ENCODE assay signal across 40 mouse cellular contexts in the genomic region with DNA sequence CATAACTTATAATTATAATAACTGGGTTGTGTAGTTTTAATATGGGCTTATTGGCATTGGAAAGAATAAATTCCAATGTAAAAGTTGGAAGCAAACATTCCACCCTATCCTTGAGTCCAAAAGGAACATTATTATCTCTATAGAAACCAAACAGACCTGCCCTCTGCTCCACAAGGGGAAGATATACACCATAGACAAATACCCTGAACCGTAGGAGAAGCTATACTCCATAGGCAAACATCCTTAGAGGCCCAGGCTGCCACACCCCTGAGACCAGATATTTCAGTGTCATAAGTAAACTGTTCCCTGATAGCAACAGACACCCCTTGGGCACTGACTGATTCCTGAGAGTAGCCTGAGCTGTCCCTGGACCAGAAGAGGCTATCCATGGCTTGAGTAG. TPM values are rescaled to one million over a fixed set of nuclear protein-coding genes. Genes with fewer than 3 reads are reported as not detected.
"Had no signal": no experiment of that assay in that cellular context is flagged by ENCODE, and none has a peak within 500 bp of the region (broad histone marks: within the 10 kb centered on the region; RNA-seq: fewer than 3 reads in every experiment).

No protein-coding gene starts in this region.

- H3K36me3 ChIP-seq: heart, embryonic 12.5 days; heart, embryonic 13.5 days; heart, embryonic 15.5 days; hindbrain, embryonic 10.5 days; hindbrain, embryonic 12.5 days; hindbrain, embryonic 13.5 days; hindbrain, embryonic 15.5 days; intestine, embryonic 15.5 days; kidney, embryonic 15.5 days had no signal

- H3K9ac ChIP-seq: heart, embryonic 12.5 days; heart, embryonic 13.5 days; heart, embryonic 15.5 days; hindbrain, embryonic 12.5 days; hindbrain, embryonic 13.5 days; hindbrain, embryonic 14.5 days; hindbrain, embryonic 15.5 days; intestine, embryonic 15.5 days; kidney, embryonic 15.5 days had no signal

- H3K27me3 ChIP-seq: heart, embryonic 12.5 days; heart, embryonic 13.5 days; heart, embryonic 15.5 days; hindbrain, embryonic 12.5 days; hindbrain, embryonic 13.5 days; hindbrain, embryonic 15.5 days; intestine, embryonic 15.5 days; kidney, embryonic 15.5 days had no signal

- H3K9me3 ChIP-seq: heart, embryonic 15.5 days; hindbrain, embryonic 12.5 days; hindbrain, embryonic 13.5 days; hindbrain, embryonic 15.5 days; intestine, embryonic 15.5 days; kidney, embryonic 15.5 days had no signal

- H3K4me1 ChIP-seq: hindbrain, embryonic 12.5 days; hindbrain, embryonic 13.5 days; hindbrain, embryonic 15.5 days had no signal

- H3K27ac ChIP-seq: heart, embryonic 13.5 days; heart, embryonic 15.5 days; hindbrain, embryonic 10.5 days; hindbrain, embryonic 12.5 days; hindbrain, embryonic 13.5 days; hindbrain, embryonic 14.5 days; hindbrain, embryonic 15.5 days; hindbrain, postnatal 0 days; intestine, embryonic 15.5 days; kidney, embryonic 15.5 days; kidney, postnatal 0 days; layer of hippocampus, adult 2 months; left cerebral cortex, adult 2 months had no signal

- H3K4me2 ChIP-seq: heart, embryonic 11.5 days; heart, embryonic 12.5 days; heart, embryonic 13.5 days; heart, embryonic 15.5 days; hindbrain, embryonic 12.5 days; hindbrain, embryonic 13.5 days; hindbrain, embryonic 14.5 days; hindbrain, embryonic 15.5 days; intestine, embryonic 15.5 days; kidney, embryonic 15.5 days had no signal

- DNase-seq: heart, postnatal 10 days; heart, postnatal 14 days; heart, postnatal 36 days; heart, postnatal 4 days; kidney, adult 11 months; kidney, adult 18-20 months; kidney, adult 2 months; kidney, adult 8-10 months; kidney, adult 9 months; kidney, postnatal 10 days; kidney, postnatal 14 days; kidney, postnatal 25 days; kidney, postnatal 36 days; kidney, postnatal 4 days; layer of hippocampus, adult 9-11 months; layer of hippocampus, postnatal 36 days had no signal

- H3K4me3 ChIP-seq: heart, embryonic 12.5 days; heart, embryonic 13.5 days; heart, embryonic 15.5 days; hindbrain, embryonic 10.5 days; hindbrain, embryonic 12.5 days; hindbrain, embryonic 13.5 days; hindbrain, embryonic 15.5 days; intestine, embryonic 15.5 days; kidney, embryonic 15.5 days; layer of hippocampus, adult 2 months; left cerebral cortex, adult 2 months had no signal

- ATAC-seq: hindbrain, embryonic 16.5 days; hindbrain, postnatal 0 days; inflammation-experienced regulatory T-cells, adult 6 months; intestine, embryonic 15.5 days had no signal

RNA-seq across cellular contexts. Expression of a gene that starts 21.0 kb away (rescaled TPM):
- polyA plus RNA-seq: heart, embryonic 11.5 days; heart, embryonic 14.5 days; heart, embryonic 15.5 days; heart, embryonic 16.5 days; heart, postnatal 0 days; hindbrain, embryonic 10.5 days; hindbrain, embryonic 11.5 days; hindbrain, embryonic 12.5 days; hindbrain, embryonic 14.5 days; hindbrain, embryonic 15.5 days; hindbrain, postnatal 0 days; kidney, adult 2 months; kidney, embryonic 14.5 days; kidney, embryonic 16.5 days; kidney, postnatal 0 days; large intestine, adult 2 months had no signal

RNA-seq across cellular contexts. Expression of a gene that starts 44.9 kb away (rescaled TPM):
- polyA plus RNA-seq: heart, embryonic 11.5 days; heart, embryonic 12.5 days; heart, embryonic 13.5 days; heart, embryonic 14.5 days; heart, embryonic 15.5 days; heart, embryonic 16.5 days; heart, postnatal 0 days; hindbrain, embryonic 10.5 days; hindbrain, embryonic 11.5 days; hindbrain, embryonic 12.5 days; hindbrain, embryonic 13.5 days; hindbrain, embryonic 14.5 days; hindbrain, embryonic 15.5 days; hindbrain, embryonic 16.5 days; kidney, adult 2 months; kidney, embryonic 14.5 days; kidney, embryonic 16.5 days; large intestine, adult 2 months had no signal
